25 mouse cellular contexts compared by ENCODE assay signal in the genomic region with DNA sequence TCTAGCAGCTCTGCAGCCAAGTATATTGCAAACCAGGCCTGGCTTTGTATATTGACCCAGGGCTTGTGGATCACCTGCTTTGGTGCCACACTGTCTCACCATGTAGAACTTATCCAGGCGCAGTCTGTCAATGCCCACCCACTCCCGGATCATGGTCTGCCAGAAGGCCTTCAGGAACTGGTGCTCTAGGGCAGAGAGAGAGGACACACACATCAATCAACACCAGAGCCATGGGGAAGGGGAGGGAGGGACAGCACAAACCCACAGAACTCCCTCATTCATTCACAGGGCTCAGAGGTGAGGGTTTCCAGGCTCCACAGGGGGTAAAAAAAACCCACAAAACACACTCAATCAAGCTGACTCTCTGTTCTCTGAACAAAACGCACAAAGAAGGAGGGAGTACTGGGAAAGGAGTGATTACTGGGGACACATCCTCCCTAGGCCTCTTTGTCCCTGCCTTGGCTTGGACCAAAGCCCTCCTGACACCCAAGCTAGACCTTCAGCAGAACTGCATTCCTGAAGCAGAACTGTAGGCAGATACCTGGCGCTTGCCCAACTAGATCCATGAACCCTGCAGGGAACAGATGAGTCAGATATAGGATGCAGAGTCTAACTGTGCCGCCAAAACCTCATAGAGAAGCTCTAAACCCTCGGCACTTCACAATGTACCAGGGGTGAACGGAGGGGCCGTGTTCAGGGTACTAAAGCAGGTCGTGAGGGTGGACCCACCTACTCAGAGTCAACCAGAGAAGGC. TPM values are rescaled to one million over a fixed set of nuclear protein-coding genes. Genes with fewer than 3 reads are reported as not detected.
DNase-seq lines count a peak whose midpoint lies in the region; ATAC-seq and TF ChIP-seq lines count a peak whose summit lies in the region.
"Had no signal": no experiment of that assay in that cellular context is flagged by ENCODE, and none has a peak within 500 bp of the region (broad histone marks: within the 10 kb centered on the region; RNA-seq: fewer than 3 reads in every experiment).

No protein-coding gene starts in this region.

- no peaks in the 10 kb centered on the region for H3K27me3 ChIP-seq in lung, postnatal 0 days (replicated peaks; ENCODE audit: insufficient read depth, low read length)
- H3K27me3 ChIP-seq in thymus, adult 2 months (ENCODE audit: control insufficient read depth, insufficient read depth, low read length): no peaks in the 10 kb centered on the region
- H3K27me3 ChIP-seq: CH12.LX; midbrain, embryonic 15.5 days; neural tube, embryonic 15.5 days had no signal

- no peak for TF ChIP-seq EP300 in lung, postnatal 0 days (IDR thresholded peaks at IDR 0.05)

- no peak for ATAC-seq in lung, postnatal 0 days
- ATAC-seq: midbrain, embryonic 15.5 days had no signal

- H3K36me3 ChIP-seq in lung, postnatal 0 days (ENCODE audit: insufficient read depth, low read length): peaks cover 33% of the 10 kb centered on the region
- H3K36me3 ChIP-seq in thymus, adult 2 months (ENCODE audit: control insufficient read depth, insufficient read depth, low read length): peaks cover 52% of the 10 kb centered on the region

- H3K4me2 ChIP-seq in lung, postnatal 0 days (replicated peaks; ENCODE audit: low read depth, low read length): no peak overlapping the region
- H3K4me2 ChIP-seq: hindbrain, embryonic 14.5 days; liver, embryonic 11.5 days; midbrain, embryonic 15.5 days; neural tube, embryonic 15.5 days had no signal

- no peak for TF ChIP-seq POLR2A in thymus, adult 2 months (IDR thresholded peaks at IDR 0.05; ENCODE audit: control insufficient read depth, extremely low read depth, insufficient read depth, low read length, poor library complexity)

- no peak for TF ChIP-seq CTCF in lung, postnatal 0 days (IDR thresholded peaks at IDR 0.05)
- TF ChIP-seq CTCF in thymus, adult 2 months (IDR thresholded peaks at IDR 0.05; ENCODE audit: borderline replicate concordance, control insufficient read depth, extremely low read depth, insufficient read depth, low read length, poor library complexity): no peak

- H3K9me3 ChIP-seq in lung, postnatal 0 days (ENCODE audit: low read length): no peaks in the 10 kb centered on the region
- H3K9me3 ChIP-seq: midbrain, embryonic 15.5 days; neural tube, embryonic 15.5 days had no signal

- no peaks in the 10 kb centered on the region for H3K4me1 ChIP-seq in lung, postnatal 0 days (ENCODE audit: insufficient read depth, low read depth, low read length)
- peaks cover 30% of the 10 kb centered on the region for H3K4me1 ChIP-seq in thymus, adult 2 months (replicated peaks; ENCODE audit: control insufficient read depth, insufficient read depth, low read length)

- H3K27ac ChIP-seq in lung, postnatal 0 days (ENCODE audit: low read length): no peak overlapping the region
- H3K27ac ChIP-seq in thymus, adult 2 months (ENCODE audit: control insufficient read depth, insufficient read depth, low read length): no peak overlapping the region
- H3K27ac ChIP-seq: gastrocnemius, adult 2 months; hindbrain, embryonic 14.5 days; midbrain, embryonic 15.5 days; neural tube, embryonic 15.5 days had no signal

- WGBS in lung, postnatal 0 days: 86% methylated on average over 9 of the region's 9 CpGs
- WGBS in thymus, adult 2 months: 92% methylated on average over 9 of the region's 9 CpGs

- H3K4me3 ChIP-seq in lung, postnatal 0 days (ENCODE audit: low read depth, low read length): no peak overlapping the region
- H3K4me3 ChIP-seq in thymus, adult 2 months (ENCODE audit: control insufficient read depth, insufficient read depth, low read length): no peak overlapping the region
- H3K4me3 ChIP-seq: gastrocnemius, adult 2 months; midbrain, embryonic 15.5 days; myocyte; neural tube, embryonic 15.5 days had no signal

- no peak overlapping the region for H3K9ac ChIP-seq in lung, postnatal 0 days (replicated peaks; ENCODE audit: low read depth)
- H3K9ac ChIP-seq: hindbrain, embryonic 14.5 days; midbrain, embryonic 15.5 days; neural tube, embryonic 15.5 days had no signal

- peak; percentile 73 for DNase-seq in adrenal gland, adult 2 months
- DNase-seq in adrenal gland, postnatal 4 days (ENCODE audit: low spot score in 2 of 2): no peak
- peak; percentile 30 for DNase-seq in ovary, adult 18-20 months (ENCODE audit: low spot score)
- DNase-seq in ovary, postnatal 36 days (ENCODE audit: low spot score): no peak
- DNase-seq in adrenal gland, postnatal 36 days: peak; percentile 79 to 82
- no peak for DNase-seq in lung, postnatal 0 days (ENCODE audit: low spot score)
- no peak for DNase-seq in thymus, postnatal 36 days
- DNase-seq in thymus, adult 2 months: no peak
- DNase-seq: cerebellum, adult 11-12 months; gastrocnemius, adult 2 months; heart, adult 18-20 months; heart, postnatal 36 days; kidney, adult 9 months; kidney, postnatal 36 days; layer of hippocampus, adult 9-11 months; lung, adult 18-20 months; right cerebral cortex, postnatal 25 days; thymus, postnatal 25 days had no signal

RNA-seq across cellular contexts. Expression of a gene that starts 3.6 kb away (rescaled TPM):
- 100 to 1,000 TPM; 234 to 244 TPM for total RNA-seq in adrenal gland, adult 2 months (2021)
- polyA plus RNA-seq in adrenal gland, adult 2 months (2012; rRNA removed): 52.6 and 73.7 TPM in 2 replicates
- total RNA-seq in adrenal gland, postnatal 4 days (2021): 100 to 1,000 TPM; 282 to 296 TPM
- 100 to 1,000 TPM; 243 to 258 TPM for total RNA-seq in adrenal gland, postnatal 36 days (2021)
- polyA plus RNA-seq in lung, postnatal 0 days (2015; fragmentation: Nextera tagmentation; extraction: Ambion mirVana): 171 and 175 TPM in 2 replicates
- polyA plus RNA-seq in thymus, adult 2 months (2012; rRNA removed): 133 and 164 TPM in 2 replicates

RNA-seq across cellular contexts. Expression of a gene that starts 16.3 kb away (rescaled TPM):
- total RNA-seq in adrenal gland, adult 2 months (2021): 100 to 1,000 TPM; 380 to 402 TPM
- 67.7 and 81.7 TPM in 2 replicates for polyA plus RNA-seq in adrenal gland, adult 2 months (2012; rRNA removed)
- total RNA-seq in adrenal gland, postnatal 4 days (2021): 100 to 1,000 TPM; 171 to 196 TPM
- 100 to 1,000 TPM; 268 to 380 TPM for total RNA-seq in adrenal gland, postnatal 36 days (2021)
- 440 and 490 TPM in 2 replicates for polyA plus RNA-seq in lung, postnatal 0 days (2015; fragmentation: Nextera tagmentation; extraction: Ambion mirVana)
- 212 and 247 TPM in 2 replicates for polyA plus RNA-seq in thymus, adult 2 months (2012; rRNA removed)

RNA-seq across cellular contexts. Expression of a gene that starts 55.6 kb away (rescaled TPM):
- total RNA-seq in adrenal gland, adult 2 months (2021): 10 to 100 TPM; 21.7 to 31.2 TPM
- polyA plus RNA-seq in adrenal gland, adult 2 months (2012; rRNA removed): 18.7 and 21.3 TPM in 2 replicates
- total RNA-seq in adrenal gland, postnatal 4 days (2021): 10 to 100 TPM; 20.4 to 20.8 TPM
- 10 to 100 TPM; 26.4 to 27.3 TPM for total RNA-seq in adrenal gland, postnatal 36 days (2021)
- polyA plus RNA-seq in lung, postnatal 0 days (2015; fragmentation: Nextera tagmentation; extraction: Ambion mirVana): 4.7 and 4.9 TPM in 2 replicates
- 26.1 and 28.8 TPM in 2 replicates for polyA plus RNA-seq in thymus, adult 2 months (2012; rRNA removed)

RNA-seq across cellular contexts. Expression of a gene that starts 56.9 kb away (rescaled TPM):
- total RNA-seq in adrenal gland, adult 2 months (2021): 100 to 1,000 TPM; 346 to 422 TPM
- polyA plus RNA-seq in adrenal gland, adult 2 months (2012; rRNA removed): 543 and 654 TPM in 2 replicates
- total RNA-seq in adrenal gland, postnatal 4 days (2021): 100 to 1,000 TPM; 203 to 217 TPM
- 100 to 1,000 TPM; 293 to 406 TPM for total RNA-seq in adrenal gland, postnatal 36 days (2021)
- polyA plus RNA-seq in lung, postnatal 0 days (2015; fragmentation: Nextera tagmentation; extraction: Ambion mirVana): 119 and 129 TPM in 2 replicates
- 386 and 423 TPM in 2 replicates for polyA plus RNA-seq in thymus, adult 2 months (2012; rRNA removed)
- total RNA-seq: MEL had no signal

Comparison
In these comparisons a context has a peak if more than half of its experiments do, and no peak if none do; other contexts are left out.
1. DNase-seq: peak in adrenal gland, adult 2 months (single experiment), ovary, adult 18-20 months (single experiment) and adrenal gland, postnatal 36 days (2 of 2); none in adrenal gland, postnatal 4 days (0 of 2), ovary, postnatal 36 days (single experiment), lung, postnatal 0 days (single experiment), thymus, postnatal 36 days (0 of 2) and thymus, adult 2 months (single experiment).